Mouse (Mus musculus): Measurements from ENCODE around the gene Mkrn2. TPM values are rescaled to one million over a fixed set of nuclear protein-coding genes. Genes with fewer than 3 reads are reported as not detected.

The Mkrn2 gene
- 10 to 100 TPM; 31.6 to 35.4 TPM for total RNA-seq (2021)
- long read RNA-seq, experiment 1, full-length matches to known transcripts: 13 of 24 reads
- long read RNA-seq, experiment 1, partial matches to known transcripts: 2 of 24 reads
- long read RNA-seq, experiment 1, other reads (novel, unspliced or antisense): 9 of 24 reads
- long read RNA-seq, experiment 2, full-length matches to known transcripts: 11 of 20 reads
- long read RNA-seq, experiment 2, partial matches to known transcripts: 4 of 20 reads
- long read RNA-seq, experiment 2, other reads (novel, unspliced or antisense): 5 of 20 reads

GRCm38 (mm10) chr6:115601715-115602523 lies at the start of gene Mkrn2:
Mkrn2 (plus strand) TSS chr6:115601902.
- H3K4me3 ChIP-seq: peak within 1 kb of the TSS; percentile 90
- peak; percentile 63 to 87 for DNase-seq (ENCODE audit: low spot score in 2 of 2)
- no peak for TF ChIP-seq CTCF (conservative IDR thresholded peaks at IDR 0.05)
- H3K27ac ChIP-seq: peak within 1 kb of the TSS; percentile 91

- H3K27ac ChIP-seq: no peak overlapping the region
- peak; percentile 68 for TF ChIP-seq CTCF (conservative IDR thresholded peaks at IDR 0.05)
- H3K4me3 ChIP-seq: no peak overlapping the region
- DNase-seq (ENCODE audit: low spot score in 2 of 2): no peak
These were observed 46.2 kb upstream of the Mkrn2 start for GRCm38 (mm10) chr6:115555485-115555884.

GRCm38 (mm10) chr6:115558176-115558575 lies 43.5 kb upstream of the Mkrn2 start:
- no peak for DNase-seq (ENCODE audit: low spot score in 2 of 2)
- Histone ChIP-seq H3K27ac (no peak overlapping the region), H3K4me3 (no peak overlapping the region)
- TF ChIP-seq CTCF (conservative IDR thresholded peaks at IDR 0.05): no peak

GRCm38 (mm10) chr6:115559651-115560632 lies 41.8 kb upstream of the Mkrn2 start:
- TF ChIP-seq CTCF (conservative IDR thresholded peaks at IDR 0.05): no peak
- H3K27ac ChIP-seq: no peak overlapping the region
- no peak for DNase-seq (ENCODE audit: low spot score in 2 of 2)
- no peak overlapping the region for H3K4me3 ChIP-seq

GRCm38 (mm10) chr6:115565479-115566045 lies 36.1 kb upstream of the Mkrn2 start:
- Histone ChIP-seq H3K27ac (no peak overlapping the region), H3K4me3 (no peak overlapping the region)
- TF ChIP-seq CTCF (conservative IDR thresholded peaks at IDR 0.05): no peak
- no peak for DNase-seq (ENCODE audit: low spot score in 2 of 2)

GRCm38 (mm10) chr6:115574171-115574570 lies 27.5 kb upstream of the Mkrn2 start:
- TF ChIP-seq CTCF (conservative IDR thresholded peaks at IDR 0.05): no peak
- no peak for DNase-seq (ENCODE audit: low spot score in 2 of 2)
- H3K27ac ChIP-seq: no peak overlapping the region
- no peak overlapping the region for H3K4me3 ChIP-seq

- no peak overlapping the region for H3K27ac ChIP-seq
- no peak for TF ChIP-seq CTCF (conservative IDR thresholded peaks at IDR 0.05)
- no peak for DNase-seq (ENCODE audit: low spot score in 2 of 2)
- no peak overlapping the region for H3K4me3 ChIP-seq
These were observed 24.3 kb upstream of the Mkrn2 start for GRCm38 (mm10) chr6:115577407-115577806.

- Histone ChIP-seq H3K4me3 (no peak overlapping the region), H3K27ac (no peak overlapping the region)
- no peak for DNase-seq (ENCODE audit: low spot score in 2 of 2)
- no peak for TF ChIP-seq CTCF (conservative IDR thresholded peaks at IDR 0.05)
These were observed 23.8 kb upstream of the Mkrn2 start for GRCm38 (mm10) chr6:115577941-115578340.

- no peak for TF ChIP-seq CTCF (conservative IDR thresholded peaks at IDR 0.05)
- H3K4me3 ChIP-seq: no peak overlapping the region
- DNase-seq (ENCODE audit: low spot score in 2 of 2): no peak
These were observed 20.9 kb upstream of the Mkrn2 start for GRCm38 (mm10) chr6:115580810-115581209.

GRCm38 (mm10) chr6:115582328-115583115 lies 19.2 kb upstream of the Mkrn2 start:
- DNase-seq (ENCODE audit: low spot score in 2 of 2): no peak
- H3K4me3 ChIP-seq: no peak overlapping the region
- no peak for TF ChIP-seq CTCF (conservative IDR thresholded peaks at IDR 0.05)

More at GRCm38 (mm10) chr6:115580810-115581209, 20.9 kb upstream of the Mkrn2 start:
- H3K27ac ChIP-seq: no peak overlapping the region

GRCm38 (mm10) chr6:115583430-115584125 lies 18.1 kb upstream of the Mkrn2 start:
- no peak for DNase-seq (ENCODE audit: low spot score in 2 of 2)
- Histone ChIP-seq H3K27ac (no peak overlapping the region), H3K4me3 (no peak overlapping the region)
- no peak for TF ChIP-seq CTCF (conservative IDR thresholded peaks at IDR 0.05)

More at GRCm38 (mm10) chr6:115582328-115583115, 19.2 kb upstream of the Mkrn2 start:
- no peak overlapping the region for H3K27ac ChIP-seq

Measured in layer of hippocampus, adult 2 months (tissue).